Mouse (Mus musculus): ENCODE results near the gene Iqcn.

The Iqcn gene

GRCm38 (mm10) chr8:70679404-70679803 is 23.9 kb upstream of the Iqcn start:
- no peak for DNase-seq

- DNase-seq, result peak; percentile 82
These were observed 23.2 kb upstream of the Iqcn start for GRCm38 (mm10) chr8:70680039-70680438.

- no peak for DNase-seq
These were observed 21.8 kb upstream of the Iqcn start for GRCm38 (mm10) chr8:70681410-70681809.

GRCm38 (mm10) chr8:70682193-70682592 is 21.1 kb upstream of the Iqcn start:
- peak; percentile 62 for DNase-seq

- DNase-seq, result no peak
These were observed 20.6 kb upstream of the Iqcn start for GRCm38 (mm10) chr8:70682692-70683091.

DNA sequence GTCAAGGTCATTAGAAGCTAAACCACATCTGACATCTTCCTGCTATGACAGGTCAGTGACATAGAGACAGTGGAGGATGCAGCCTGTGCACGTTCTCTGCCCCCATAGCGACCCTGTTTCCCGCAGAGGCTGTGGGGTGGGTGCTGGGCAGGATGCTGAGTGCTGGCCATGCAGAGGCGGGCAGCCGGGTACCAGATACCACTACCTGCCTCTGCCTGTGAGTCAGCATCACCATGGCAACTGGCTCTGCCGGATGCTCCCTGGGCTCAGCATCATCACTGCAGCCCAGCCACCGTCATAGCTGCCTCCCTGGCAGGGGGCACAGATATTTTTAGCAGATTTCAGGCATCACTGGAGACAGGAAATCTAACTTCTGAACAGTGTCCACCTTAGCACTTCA is 19.0 kb upstream of the Iqcn start:
- no peak for DNase-seq

DNA sequence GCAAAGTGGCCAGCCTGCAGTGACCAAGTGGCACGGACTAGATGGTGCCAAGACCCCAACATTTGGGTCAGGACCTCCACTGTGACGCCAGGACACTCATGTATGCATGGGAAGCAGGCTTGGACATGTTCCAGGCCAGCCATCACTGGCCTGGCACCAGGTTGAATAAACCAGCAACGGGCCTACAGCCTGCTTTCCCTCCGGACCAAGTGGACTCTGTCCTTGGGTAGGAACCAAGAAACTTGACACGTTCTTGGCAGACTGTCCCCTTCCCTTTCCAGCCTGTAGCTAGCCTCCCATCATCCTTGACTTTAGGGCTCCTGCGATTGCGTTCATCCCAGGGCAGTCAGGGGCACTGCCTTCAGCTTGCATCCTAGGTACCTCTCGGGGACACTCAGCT is 15.7 kb upstream of the Iqcn start:
- peak; percentile 86 for DNase-seq

DNA sequence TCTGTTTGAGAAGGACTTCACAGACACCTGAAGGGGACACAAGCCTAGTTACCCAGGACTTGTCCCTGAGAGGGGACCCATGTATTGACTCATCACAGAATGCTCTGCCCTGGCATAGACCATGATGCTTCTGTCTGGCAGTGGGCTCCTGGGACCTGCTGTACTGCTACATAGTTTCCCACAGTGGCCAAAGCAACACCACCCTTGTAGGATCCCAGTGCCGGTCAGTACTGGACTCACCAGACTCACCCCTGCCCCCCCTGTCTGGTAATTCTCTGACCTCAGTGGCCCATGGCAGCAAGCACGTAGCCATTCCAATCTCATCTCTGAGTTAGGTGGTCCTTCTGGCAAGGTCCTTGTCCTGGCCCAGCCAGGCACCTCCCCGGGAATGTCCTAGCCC is 15.1 kb upstream of the Iqcn start:
- no peak for DNase-seq

- no peak for DNase-seq
These were observed 13.3 kb upstream of the Iqcn start for GRCm38 (mm10) chr8:70689892-70690390.

- DNase-seq, result no peak
These were observed 12.0 kb upstream of the Iqcn start for GRCm38 (mm10) chr8:70691230-70691629.

- DNase-seq, result peak; percentile 67
These were observed 11.5 kb upstream of the Iqcn start for GRCm38 (mm10) chr8:70691727-70692231.

- no peak for DNase-seq
These were observed 9.6 kb upstream of the Iqcn start for GRCm38 (mm10) chr8:70693636-70694035.

DNA sequence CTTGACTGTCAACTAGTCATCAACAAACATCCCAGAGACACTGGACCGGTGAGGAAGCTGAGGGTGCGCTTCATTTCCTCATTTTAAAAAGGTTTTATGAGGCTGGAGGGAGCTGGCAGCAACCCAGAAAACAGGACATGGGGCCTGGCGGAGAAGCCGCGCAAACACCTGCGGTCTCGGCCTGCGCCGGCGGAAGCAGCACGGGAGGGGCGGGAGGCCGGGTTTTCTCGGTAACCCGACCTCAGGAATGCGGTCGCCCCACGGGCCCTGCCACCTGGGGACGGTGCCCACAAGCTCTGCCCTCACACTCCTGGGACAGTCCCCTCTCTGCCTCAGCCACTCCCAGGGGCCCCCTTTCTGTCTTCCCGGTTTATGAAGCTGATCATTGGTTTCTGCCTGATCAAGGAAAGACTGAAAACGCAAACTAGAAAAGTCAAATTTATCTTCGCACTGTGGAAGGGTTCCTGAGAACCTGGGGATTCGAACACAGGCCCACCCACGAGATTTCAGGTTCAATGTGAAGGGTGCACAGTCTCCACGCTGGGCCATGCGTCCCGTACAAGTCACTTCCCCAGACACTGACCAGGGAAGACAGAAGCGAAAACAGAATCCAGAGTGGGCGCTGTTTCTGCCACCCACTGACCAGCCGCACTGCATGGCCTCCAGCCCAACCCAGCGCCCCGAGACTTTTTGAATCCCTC is 7.8 kb upstream of the Iqcn start:
- peak; percentile 79 for DNase-seq

- peak; percentile 89 for DNase-seq
These were observed 7.0 kb upstream of the Iqcn start for GRCm38 (mm10) chr8:70696019-70696885.

DNA sequence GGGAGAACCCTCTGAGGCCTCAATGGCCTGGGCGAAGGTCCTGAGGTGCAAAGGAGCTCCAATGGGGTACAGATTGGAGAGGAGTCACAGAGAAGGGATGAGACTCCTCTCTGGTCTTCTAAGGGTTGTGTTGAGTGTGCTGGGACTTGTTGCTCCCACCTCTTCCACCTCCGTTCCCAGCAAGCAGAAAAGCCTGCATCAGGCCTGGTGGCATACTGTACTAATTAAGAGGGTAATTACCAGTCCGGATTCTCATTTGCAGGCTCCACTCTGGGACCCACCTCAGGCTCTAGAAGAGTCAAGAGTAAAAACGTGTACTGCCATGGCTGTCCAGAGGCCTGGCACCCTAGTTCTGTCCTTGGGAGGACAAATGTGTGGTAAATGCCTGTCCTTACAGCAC is 6.3 kb upstream of the Iqcn start:
- DNase-seq, result no peak

DNA sequence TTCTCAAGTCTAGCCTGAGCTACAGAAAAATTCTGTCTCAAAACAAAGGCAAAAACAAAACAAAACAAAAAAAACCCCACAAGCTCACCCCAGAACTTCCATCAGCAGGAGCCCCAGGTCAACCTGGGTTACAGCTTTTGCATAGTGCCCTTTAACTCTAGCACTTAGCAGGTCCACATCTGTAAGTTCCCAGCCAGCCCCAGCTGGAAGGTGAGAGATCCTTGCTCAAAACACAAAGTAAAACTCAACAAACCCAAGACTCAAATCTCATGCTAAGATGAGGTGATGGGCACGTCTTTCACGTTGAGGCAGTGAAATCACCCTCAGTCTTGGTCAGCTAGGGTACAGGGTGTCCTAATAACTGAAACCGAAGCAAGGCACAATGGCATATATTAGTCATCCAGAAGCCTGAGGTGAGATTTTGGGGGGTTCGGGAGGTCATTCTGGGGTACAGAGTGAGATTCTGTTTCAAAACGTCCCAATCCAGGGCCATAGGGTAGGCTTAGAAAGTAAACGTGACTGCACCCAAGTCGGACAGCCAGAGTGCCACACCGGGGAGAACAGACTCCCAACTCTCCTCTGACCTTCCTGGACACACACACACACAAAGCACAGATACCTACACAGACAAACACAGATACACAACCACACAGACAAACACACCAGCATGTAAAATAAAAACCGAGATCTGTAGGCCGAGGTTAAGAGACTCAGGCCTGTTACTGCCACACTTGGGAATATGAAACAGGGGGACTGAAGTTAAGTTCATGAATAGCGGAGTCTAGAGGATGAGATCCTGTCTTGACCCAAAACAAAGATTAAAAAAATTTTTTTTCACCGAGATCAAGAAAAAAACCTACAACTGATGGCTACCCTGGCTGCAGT is 5.6 kb upstream of the Iqcn start:
- DNase-seq, result no peak

- peak; percentile 99 for DNase-seq
These were observed 4.7 kb upstream of the Iqcn start, which contains the start of gene Jund for GRCm38 (mm10) chr8:70698310-70699109. Gene Jund (plus strand): TSS chr8:70698949.

- DNase-seq, result peak; percentile 52
These were observed 4.0 kb upstream of the Iqcn start for GRCm38 (mm10) chr8:70699116-70699833.

DNA sequence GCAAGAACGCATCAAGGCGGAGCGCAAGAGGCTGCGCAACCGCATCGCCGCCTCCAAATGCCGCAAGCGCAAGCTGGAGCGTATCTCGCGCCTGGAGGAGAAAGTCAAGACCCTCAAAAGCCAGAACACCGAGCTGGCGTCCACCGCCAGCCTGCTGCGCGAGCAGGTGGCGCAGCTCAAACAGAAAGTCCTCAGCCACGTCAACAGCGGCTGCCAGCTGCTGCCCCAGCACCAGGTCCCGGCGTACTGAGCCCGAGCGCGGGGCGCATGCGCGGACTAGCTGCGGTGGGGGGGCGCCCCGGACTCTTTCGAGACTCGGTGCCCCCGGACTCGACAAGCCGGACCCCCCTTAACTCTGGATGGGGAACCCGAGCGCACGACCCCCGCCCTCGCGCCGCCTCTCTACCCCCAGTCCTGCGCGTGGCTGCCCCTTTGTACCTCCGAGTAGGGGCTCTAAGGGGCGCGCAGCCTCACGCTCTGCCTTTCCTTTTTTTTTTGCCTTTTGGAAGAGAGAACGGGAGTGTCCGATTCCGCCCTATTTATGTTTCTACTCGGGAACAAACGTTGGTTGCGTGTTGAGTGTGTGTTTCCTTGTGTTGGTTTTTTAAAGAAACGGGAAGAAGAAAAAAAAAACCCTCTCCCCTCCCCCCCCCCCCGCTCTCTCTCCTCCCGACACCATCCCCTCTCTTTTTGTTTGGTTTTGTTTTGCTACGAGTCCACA is 3.3 kb upstream of the Iqcn start:
- DNase-seq, result peak; percentile 90

- peak; percentile 96 for DNase-seq
These were observed 2.7 kb upstream of the Iqcn start for GRCm38 (mm10) chr8:70700555-70700922.

Data from kidney, postnatal 14 days (tissue).